Mouse (Mus musculus) thymus, adult 2 months (tissue): ENCODE results near the gene Ppard.

Source experiments
- CTCF ChIP-seq: fragments of 200-500 bp; IDR thresholded peaks from 2 replicates; pipeline ENCODE4 v1.5.1; 2012; ENCODE audit warnings: mild to moderate bottlenecking, control low read depth, low read length, moderate library complexity, borderline replicate concordance; ENCODE audit not compliant: control insufficient read depth, poor library complexity, insufficient read depth; ENCODE audit errors: extremely low read depth
- POLR2A ChIP-seq: fragments of 200-500 bp; IDR thresholded peaks from 2 replicates; pipeline ENCODE4 v1.6.1; 2012; ENCODE audit warnings: mild to moderate bottlenecking, low read length, control low read depth, moderate library complexity; ENCODE audit not compliant: control insufficient read depth, poor library complexity, insufficient read depth; ENCODE audit errors: extremely low read depth

- TF ChIP-seq CTCF (peak; percentile 16; the same call in 1 of the 2 replicates), POLR2A (peak; percentile 64; the same call in 1 of the 2 replicates)
Observed at GRCm38 (mm10) chr17:28313212-28313879, 80.8 kb downstream of the Ppard start, which contains the start of gene Fance.
